Mouse (Mus musculus): ENCODE measurements around the gene Rpl41.

- TF ChIP-seq POLR2A (IDR thresholded peaks at IDR 0.05; ENCODE audit: insufficient read depth, low read depth, low read length) (no peak), CTCF (IDR thresholded peaks at IDR 0.05; ENCODE audit: insufficient read depth, low read depth, low read length) (no peak)
Observed at GRCm38 (mm10) chr10:128508260-128508659, 40.8 kb downstream of the Rpl41 start.

Measured in olfactory bulb, adult 2 months (tissue).